Mouse (Mus musculus) lung, adult 2 months (tissue): ENCODE measurements around the gene Tex52. TPM values are rescaled to one million over a fixed set of nuclear protein-coding genes. Genes with fewer than 3 reads are reported as not detected.

Experiments used
- DNase-seq: peaks from one replicate; pipeline ENCODE4 v3.0.0; 2022
- H3K4me1 ChIP-seq: fragments of 200-500 bp; 2 replicates; pipeline ENCODE4 v1.6.1; 2011; ENCODE audit warnings: low read length; ENCODE audit not compliant: control insufficient read depth, insufficient read depth
- H3K4me3 ChIP-seq: fragments of 200-500 bp; replicated peaks from 2 replicates; pipeline ENCODE3; 2011; ENCODE audit warnings: low read depth, mild to moderate bottlenecking, control low read depth, low read length; ENCODE audit errors: extremely low read depth
- CTCF ChIP-seq: fragments of 200-500 bp; IDR thresholded peaks from 2 replicates; pipeline ENCODE4 v1.5.1; 2011; ENCODE audit warnings: mild to moderate bottlenecking, low read length, control low read depth; ENCODE audit not compliant: insufficient read depth
- POLR2A ChIP-seq: fragments of 200-500 bp; IDR thresholded peaks from 2 replicates; pipeline ENCODE4 v1.6.1; 2011; ENCODE audit warnings: low read depth, mild to moderate bottlenecking, control low read depth, low read length, borderline replicate concordance; ENCODE audit errors: extremely low read depth
- WGBS: fragments of 180-500 bp; shearing (Covaris S2); methylation state at CpG from one replicate; pipeline ENCODE4 v1.1.7; 2018; 5-methylcytosine and 5-hydroxymethylcytosine counted together
- polyA plus RNA-seq: library from polyadenylated mRNA; depleted of rRNA; stranded (reverse); fragments of >200 nt; gene quantifications from 2 replicates; pipeline ENCODE4 v1.2.3, GENCODE M21; 2012

Tex52 gene
- polyA plus RNA-seq, 1 experiment, result 0.18 TPM

GRCm38 (mm10) chr6:128355726-128356416 is 19.4 kb upstream of the Tex52 start, which contains the start of gene Tulp3:
TSS of gene Tulp3 (minus strand) at chr6:128355851.
- Histone ChIP-seq H3K4me1 (no peaks in the 10 kb centered on the region; the same call in 1 of the 2 replicates), H3K4me3 (peak within 1 kb of the TSS; percentile 90)
- TF ChIP-seq CTCF (no peak), POLR2A (peak; percentile 55; the same call in 1 of the 2 replicates)
- peak; percentile 94 for DNase-seq
- under 1% methylated on average over 42 of the region's 42 CpGs for WGBS

GRCm38 (mm10) chr6:128358999-128359398 is 16.3 kb upstream of the Tex52 start:
- no peak overlapping the region for H3K4me3 ChIP-seq
- peak; percentile 73 for DNase-seq
- WGBS, result 20% methylated on average over 2 of the region's 2 CpGs
- peaks cover 3% of the 10 kb centered on the region; the same call in 1 of the 2 replicates for H3K4me1 ChIP-seq
- peak; percentile 85 for TF ChIP-seq CTCF
- TF ChIP-seq POLR2A, result no peak

GRCm38 (mm10) chr6:128361901-128362300 is 13.4 kb upstream of the Tex52 start:
- Histone ChIP-seq H3K4me1 (peaks cover 3% of the 10 kb centered on the region; the same call in 1 of the 2 replicates), H3K4me3 (peak overlapping the region; percentile 67)
- no peak for TF ChIP-seq CTCF
- TF ChIP-seq POLR2A, result no peak
- WGBS, result 15% methylated on average over 9 of the region's 9 CpGs
- DNase-seq, result no peak

- TF ChIP-seq CTCF (no peak), POLR2A (0 out of 2 replicates have a peak, but pooled peaks have one; percentile 24)
- H3K4me3 ChIP-seq, result peak within 1 kb of the TSS; percentile 67
- peak; percentile 84 for DNase-seq
- WGBS, result 1% methylated on average over 63 of the region's 76 CpGs
- peaks cover 3% of the 10 kb centered on the region; the same call in 1 of the 2 replicates for H3K4me1 ChIP-seq
Measured at GRCm38 (mm10) chr6:128362381-128363006, 12.8 kb upstream of the Tex52 start, which contains the start of the genes Rhno1 and Foxm1. TSS of gene Rhno1 (minus strand) at chr6:128362911. TSS of gene Foxm1 (plus strand) at chr6:128362967.

GRCm38 (mm10) chr6:128363007-128363825 is 12.0 kb upstream of the Tex52 start:
- 4% methylated on average over 46 of the region's 46 CpGs for WGBS
- H3K4me3 ChIP-seq, result peak overlapping the region; percentile 33
- TF ChIP-seq POLR2A (no peak), CTCF (no peak)
- DNase-seq, result no peak
- H3K4me1 ChIP-seq, result peaks cover 3% of the 10 kb centered on the region; the same call in 1 of the 2 replicates

GRCm38 (mm10) chr6:128364721-128365120 is 10.5 kb upstream of the Tex52 start:
- TF ChIP-seq CTCF, result no peak
- TF ChIP-seq POLR2A, result no peak
- no peak for DNase-seq
- H3K4me3 ChIP-seq, result no peak overlapping the region
- 56% methylated on average over 6 of the region's 6 CpGs for WGBS
- H3K4me1 ChIP-seq, result peaks cover 3% of the 10 kb centered on the region; the same call in 1 of the 2 replicates

GRCm38 (mm10) chr6:128366466-128366865 is 8.8 kb upstream of the Tex52 start:
- no peak for TF ChIP-seq CTCF
- no peak for TF ChIP-seq POLR2A
- H3K4me1 ChIP-seq, result peaks cover 3% of the 10 kb centered on the region; the same call in 1 of the 2 replicates
- WGBS, result 84% methylated on average over 5 of the region's 5 CpGs
- no peak overlapping the region for H3K4me3 ChIP-seq
- no peak for DNase-seq

- Histone ChIP-seq H3K4me3 (no peak overlapping the region), H3K4me1 (no peaks in the 10 kb centered on the region)
- WGBS, result 93% methylated on average over 5 of the region's 5 CpGs
- no peak for DNase-seq
- no peak for TF ChIP-seq CTCF
- TF ChIP-seq POLR2A, result no peak
Measured at GRCm38 (mm10) chr6:128370040-128370439, 5.2 kb upstream of the Tex52 start.
